ENCODE assay signal across 8 mouse cellular contexts in genomic region chr12:77667875-77668204, GRCm38 (mm10).
A peak's percentile ranks its signal among the peaks of the same experiment; 100 is the strongest.
DNase-seq lines count a peak whose midpoint lies in the region; ATAC-seq and TF ChIP-seq lines count a peak whose summit lies in the region.

No protein-coding gene starts in this region.

- no peaks in the 10 kb centered on the region for H3K9me3 ChIP-seq in forebrain, postnatal 0 days (ENCODE audit: low read length)
- no peaks in the 10 kb centered on the region for H3K9me3 ChIP-seq in hindbrain, postnatal 0 days (ENCODE audit: low read length)
- H3K9me3 ChIP-seq in midbrain, embryonic 11.5 days (ENCODE audit: control insufficient read depth, low read length) = no peaks in the 10 kb centered on the region

- CTCF ChIA-PET in Patski (lab: Charles Lee) = interaction anchor here (0.9 to 2.2 kb wide), 10 partner anchors 9 to 668 kb away, joined by 3 to 8 read pairs (median 3); no protein-coding TSS in a partner anchor

- no peak overlapping the region for H3K9ac ChIP-seq in forebrain, postnatal 0 days
- no peak overlapping the region for H3K9ac ChIP-seq in hindbrain, postnatal 0 days (replicated peaks; ENCODE audit: low read length)
- H3K9ac ChIP-seq in midbrain, embryonic 11.5 days (ENCODE audit: low read length) = no peak overlapping the region

- no peak for TF ChIP-seq POLR2A in small intestine, adult 2 months (IDR thresholded peaks at IDR 0.05; ENCODE audit: low read depth, low read length)

- peak; percentile 86 for TF ChIP-seq CTCF in Patski (IDR thresholded peaks at IDR 0.05)
- TF ChIP-seq CTCF in forebrain, postnatal 0 days (IDR thresholded peaks at IDR 0.05; ENCODE audit: low read depth) = peak; percentile 83
- TF ChIP-seq CTCF in hindbrain, postnatal 0 days (IDR thresholded peaks at IDR 0.05; ENCODE audit: low read depth) = peak; percentile 90
- peak; percentile 97 for TF ChIP-seq CTCF in left cerebral cortex, adult 2 months (IDR thresholded peaks at IDR 0.05)
- TF ChIP-seq CTCF in small intestine, adult 2 months (IDR thresholded peaks at IDR 0.05; ENCODE audit: extremely low read depth, insufficient read length, insufficient replicate concordance, low read depth, low read length) = peak; percentile 89

- in situ Hi-C loops in Patski (cut with MboI; ENCODE audit: low pct_unique_long_range_greater_than_20kb) = loop anchor here (25.0 kb wide), 1 partner anchor 831 kb away; no protein-coding TSS in a partner anchor

- H3K27ac ChIP-seq in forebrain, postnatal 0 days (ENCODE audit: low read depth, low read length) = no peak overlapping the region
- no peak overlapping the region for H3K27ac ChIP-seq in hindbrain, postnatal 0 days
- H3K27ac ChIP-seq in left cerebral cortex, adult 2 months = no peak overlapping the region
- H3K27ac ChIP-seq in midbrain, embryonic 11.5 days (ENCODE audit: low read depth, low read length) = no peak overlapping the region
- no peak overlapping the region for H3K27ac ChIP-seq in small intestine, adult 2 months (ENCODE audit: insufficient read depth, low read depth, low read length)

- no peak for ATAC-seq in Patski
- peak; percentile 88 for ATAC-seq in forebrain, postnatal 0 days
- ATAC-seq in hindbrain, postnatal 0 days = peak; percentile 89
- ATAC-seq in midbrain, embryonic 11.5 days (ENCODE audit: low FRiP score) = peak; percentile 49
- no peak for ATAC-seq in erythroblast, adult 5-6 weeks (replicated peaks; ENCODE audit: low FRiP score, poor library complexity, severe bottlenecking)

- no peaks in the 10 kb centered on the region; the same call in 1 of the 2 replicates for H3K4me1 ChIP-seq in forebrain, postnatal 0 days (ENCODE audit: insufficient read depth)
- H3K4me1 ChIP-seq in hindbrain, postnatal 0 days (ENCODE audit: insufficient read depth, low read length) = no peaks in the 10 kb centered on the region
- H3K4me1 ChIP-seq in midbrain, embryonic 11.5 days (ENCODE audit: control insufficient read depth, insufficient read depth, low read length) = peaks cover 2% of the 10 kb centered on the region
- H3K4me1 ChIP-seq in small intestine, adult 2 months (ENCODE audit: control insufficient read depth, insufficient read depth, insufficient read length, low read length) = no peaks in the 10 kb centered on the region

- peaks cover 4% of the 10 kb centered on the region for H3K27me3 ChIP-seq in Patski
- no peaks in the 10 kb centered on the region; the same call in 1 of the 2 replicates for H3K27me3 ChIP-seq in forebrain, postnatal 0 days (ENCODE audit: insufficient read depth, low read length)
- H3K27me3 ChIP-seq in hindbrain, postnatal 0 days (ENCODE audit: insufficient read depth, low read length) = no peaks in the 10 kb centered on the region
- H3K27me3 ChIP-seq in midbrain, embryonic 11.5 days (ENCODE audit: control insufficient read depth, insufficient read depth, low read length) = no peaks in the 10 kb centered on the region
- no peaks in the 10 kb centered on the region for H3K27me3 ChIP-seq in small intestine, adult 2 months (ENCODE audit: control insufficient read depth, insufficient read depth, low read length)

- POLR2A ChIA-PET in Patski (lab: Charles Lee) = interaction anchor here (0.7 kb wide), 1 partner anchor 113 kb away, joined by 3 read pairs; no protein-coding TSS in a partner anchor

- DNase-seq in Patski (ENCODE audit: low read depth, low spot score) = no peak
- DNase-seq in cerebellum, adult 11 months = peak; percentile 75
- DNase-seq in forebrain, postnatal 0 days = peak; percentile 87
- DNase-seq in hindbrain, postnatal 0 days (ENCODE audit: low spot score) = peak; percentile 93
- peak; percentile 61 to 73 for DNase-seq in left cerebral cortex, adult 2 months (ENCODE audit: extremely low spot score in 1 of 2, low spot score in 2 of 2)
- peak; percentile 98 for DNase-seq in midbrain, embryonic 11.5 days (ENCODE audit: low spot score, missing footprints)

- intact Hi-C loops in left cerebral cortex, adult 2 months (cut with DNase I) = loop anchor here (1.0 to 5.0 kb wide), 3 partner anchors 96 to 667 kb away; no protein-coding TSS in a partner anchor

- WGBS in forebrain, postnatal 0 days = 3% methylated on average over 6 of the region's 6 CpGs
- WGBS in hindbrain, postnatal 0 days = 4% methylated on average over 6 of the region's 6 CpGs
- 3% methylated on average over 6 of the region's 6 CpGs for WGBS in midbrain, embryonic 11.5 days
- WGBS in small intestine, adult 2 months = 6% methylated on average over 6 of the region's 6 CpGs

- H3K36me3 ChIP-seq in forebrain, postnatal 0 days (ENCODE audit: insufficient read depth) = no peaks in the 10 kb centered on the region
- H3K36me3 ChIP-seq in hindbrain, postnatal 0 days (ENCODE audit: insufficient read depth, low read length) = no peaks in the 10 kb centered on the region
- H3K36me3 ChIP-seq in midbrain, embryonic 11.5 days (ENCODE audit: control insufficient read depth, insufficient read depth, low read length) = no peaks in the 10 kb centered on the region
- no peaks in the 10 kb centered on the region for H3K36me3 ChIP-seq in small intestine, adult 2 months (ENCODE audit: control insufficient read depth, insufficient read depth, low read length)

- H3K4me3 ChIP-seq in forebrain, postnatal 0 days (ENCODE audit: low read depth, low read length) = no peak overlapping the region
- no peak overlapping the region for H3K4me3 ChIP-seq in hindbrain, postnatal 0 days (ENCODE audit: low read length)
- H3K4me3 ChIP-seq in left cerebral cortex, adult 2 months = no peak overlapping the region
- no peak overlapping the region for H3K4me3 ChIP-seq in midbrain, embryonic 11.5 days (ENCODE audit: low read depth, low read length)
- H3K4me3 ChIP-seq in small intestine, adult 2 months (ENCODE audit: low read depth, low read length) = no peak overlapping the region

- no peak overlapping the region for H3K4me2 ChIP-seq in forebrain, postnatal 0 days (ENCODE audit: low read depth)
- H3K4me2 ChIP-seq in hindbrain, postnatal 0 days (ENCODE audit: low read depth, low read length) = no peak overlapping the region
- no peak overlapping the region for H3K4me2 ChIP-seq in midbrain, embryonic 11.5 days

Comparison
In these comparisons a context has a peak if more than half of its experiments do, and no peak if none do; other contexts are left out.
1. ATAC-seq: peak in forebrain, postnatal 0 days (single experiment), hindbrain, postnatal 0 days (single experiment) and midbrain, embryonic 11.5 days (single experiment); none in Patski (single experiment) and erythroblast, adult 5-6 weeks (single experiment).
2. Peak in every context shown above with its lines, with median percentiles within 50 percentile points of each other: CTCF ChIP-seq.